Mouse (Mus musculus): ENCODE measurements around the gene Gramd1a. TPM values are rescaled to one million over a fixed set of nuclear protein-coding genes. Genes with fewer than 3 reads are reported as not detected.

Gene Gramd1a
- total and polyA plus RNA-seq, 2 experiments from 2014 or later, result 178 to 244 TPM

- no peak for DNase-seq
- Histone ChIP-seq H3K4me3 (ENCODE audit: low read depth, low read length) (no peak overlapping the region), H3K27me3 (ENCODE audit: insufficient read depth, low read length) (no peaks in the 10 kb centered on the region; the same call in 1 of the 2 replicates), H3K27ac (ENCODE audit: low read depth, low read length) (no peak overlapping the region), H3K4me2 (ENCODE audit: low read depth) (no peak overlapping the region), H3K9me3 (ENCODE audit: low read length) (no peaks in the 10 kb centered on the region), H3K9ac (no peak overlapping the region), H3K36me3 (ENCODE audit: insufficient read depth) (peaks cover 3% of the 10 kb centered on the region), H3K4me1 (ENCODE audit: insufficient read depth) (no peaks in the 10 kb centered on the region)
- WGBS, result 76% methylated on average over 3 of the region's 3 CpGs
- no peak for TF ChIP-seq CTCF (IDR thresholded peaks at IDR 0.05; ENCODE audit: low read depth)
- no peak for ATAC-seq
Measured at GRCm38 (mm10) chr7:31123697-31124096, 32.0 kb downstream of the Gramd1a start.

DNA sequence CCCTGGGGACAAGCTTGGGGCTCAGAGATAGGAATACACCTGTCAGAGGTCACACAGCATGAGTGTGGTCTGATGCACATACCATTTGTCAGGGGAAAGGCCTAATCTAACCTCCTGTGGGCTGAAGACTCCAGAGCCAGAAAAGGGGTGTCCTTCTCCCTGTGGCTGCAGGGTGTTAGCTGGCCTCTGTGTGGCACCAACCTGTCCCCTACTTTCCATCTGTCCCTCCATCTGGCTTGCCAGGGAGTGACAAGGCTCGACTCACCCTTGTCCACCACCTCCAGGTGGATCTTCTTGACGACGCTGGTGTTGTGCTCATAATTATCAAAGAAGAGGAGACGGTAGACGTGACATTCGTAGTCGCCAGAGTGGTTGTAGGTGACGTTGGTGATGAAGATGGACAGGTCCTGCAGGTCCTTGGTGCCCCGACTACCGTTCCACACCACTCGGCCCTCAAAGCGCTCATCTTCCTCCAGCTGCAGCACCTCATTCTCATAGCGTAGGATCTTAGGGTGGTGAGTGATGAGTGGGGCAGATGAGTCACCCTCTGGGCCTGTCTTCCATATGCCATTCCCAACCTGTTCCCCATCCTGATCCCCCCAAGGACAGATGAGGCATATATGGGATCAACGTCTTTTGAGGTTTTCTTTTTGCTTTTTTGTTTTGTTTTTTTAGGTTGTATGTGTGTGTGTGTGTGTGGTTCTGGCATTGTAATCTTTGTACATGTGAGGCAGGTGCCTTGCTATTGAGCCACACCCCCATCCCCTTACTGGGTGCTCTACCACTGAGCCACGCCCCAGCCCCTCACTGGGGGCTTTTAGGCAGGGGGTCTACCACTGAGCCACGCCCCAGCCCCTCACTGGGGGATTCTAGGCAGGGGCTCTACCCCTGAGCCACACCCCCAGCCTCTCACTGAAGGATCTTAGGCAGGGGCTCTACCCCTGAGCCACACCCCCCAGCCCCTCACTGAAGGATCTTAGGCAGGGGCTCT is 32.8 kb downstream of the Gramd1a start:
- no peak overlapping the region for H3K27ac ChIP-seq (ENCODE audit: low read depth, low read length)
- H3K9me3 ChIP-seq (ENCODE audit: low read length), result no peaks in the 10 kb centered on the region
- ATAC-seq (no peak), DNase-seq (no peak)
- H3K4me2 ChIP-seq (ENCODE audit: low read depth), result no peak overlapping the region
- 87% methylated on average over 16 of the region's 16 CpGs for WGBS
- TF ChIP-seq CTCF (IDR thresholded peaks at IDR 0.05; ENCODE audit: low read depth), result no peak
- H3K4me1 ChIP-seq (ENCODE audit: insufficient read depth), result no peaks in the 10 kb centered on the region
- H3K36me3 ChIP-seq (ENCODE audit: insufficient read depth), result no peaks in the 10 kb centered on the region
- H3K27me3 ChIP-seq (ENCODE audit: insufficient read depth, low read length), result no peaks in the 10 kb centered on the region; the same call in 1 of the 2 replicates
- H3K4me3 ChIP-seq (ENCODE audit: low read depth, low read length), result no peak overlapping the region
- H3K9ac ChIP-seq, result no peak overlapping the region

GRCm38 (mm10) chr7:31119556-31119955 is 36.1 kb downstream of the Gramd1a start:
- no peaks in the 10 kb centered on the region for H3K9me3 ChIP-seq (ENCODE audit: low read length)
- no peaks in the 10 kb centered on the region for H3K4me1 ChIP-seq (ENCODE audit: insufficient read depth)
- no peaks in the 10 kb centered on the region for H3K27me3 ChIP-seq (ENCODE audit: insufficient read depth, low read length)
- H3K9ac ChIP-seq, result no peak overlapping the region
- no peak overlapping the region for H3K4me3 ChIP-seq (ENCODE audit: low read depth, low read length)
- whole genome bisulfite sequencing, result 86% methylated on average over 5 of the region's 5 CpGs
- ATAC-seq, result no peak
- no peak overlapping the region for H3K27ac ChIP-seq (ENCODE audit: low read depth, low read length)
- no peak for DNase-seq
- H3K36me3 ChIP-seq (ENCODE audit: insufficient read depth), result no peaks in the 10 kb centered on the region
- no peak for TF ChIP-seq CTCF (IDR thresholded peaks at IDR 0.05; ENCODE audit: low read depth)
- H3K4me2 ChIP-seq (ENCODE audit: low read depth), result no peak overlapping the region

DNA sequence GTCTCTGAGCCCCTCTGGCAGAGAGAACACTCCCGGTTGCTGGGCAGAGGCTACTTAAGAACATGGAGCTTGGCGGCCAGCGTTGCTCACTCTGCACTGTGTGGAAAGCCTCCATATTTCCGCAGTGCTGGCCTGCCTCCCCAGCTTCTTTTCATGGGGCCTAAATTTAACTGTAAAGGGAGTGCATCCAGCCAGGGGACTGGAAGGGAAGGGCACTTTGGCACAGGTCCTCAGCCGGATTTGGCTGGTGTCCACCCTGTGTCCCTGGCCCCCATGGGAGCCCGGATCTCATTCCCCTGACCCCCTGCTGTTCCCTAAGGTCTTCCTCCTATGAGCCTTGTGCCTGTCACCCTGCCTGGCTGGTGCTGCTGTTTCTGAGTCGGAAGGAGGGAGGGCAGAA is 37.2 kb downstream of the Gramd1a start:
- ATAC-seq (0 out of 2 replicates have a peak, but pooled peaks have one; percentile 16), DNase-seq (no peak)
- H3K4me2 ChIP-seq (ENCODE audit: low read depth), result no peak overlapping the region
- no peaks in the 10 kb centered on the region for H3K27me3 ChIP-seq (ENCODE audit: insufficient read depth, low read length)
- H3K4me1 ChIP-seq (ENCODE audit: insufficient read depth), result no peaks in the 10 kb centered on the region
- H3K9ac ChIP-seq, result no peak overlapping the region
- H3K9me3 ChIP-seq (ENCODE audit: low read length), result no peaks in the 10 kb centered on the region
- no peak overlapping the region for H3K27ac ChIP-seq (ENCODE audit: low read depth, low read length)
- TF ChIP-seq CTCF (IDR thresholded peaks at IDR 0.05; ENCODE audit: low read depth), result no peak
- no peaks in the 10 kb centered on the region for H3K36me3 ChIP-seq (ENCODE audit: insufficient read depth)
- 61% methylated on average over 7 of the region's 7 CpGs for WGBS
- no peak overlapping the region for H3K4me3 ChIP-seq (ENCODE audit: low read depth, low read length)

GRCm38 (mm10) chr7:31117465-31117864 is 38.2 kb downstream of the Gramd1a start:
- no peak overlapping the region for H3K27ac ChIP-seq (ENCODE audit: low read depth, low read length)
- 84% methylated on average over 11 of the region's 11 CpGs for WGBS
- no peaks in the 10 kb centered on the region for H3K27me3 ChIP-seq (ENCODE audit: insufficient read depth, low read length)
- no peak for TF ChIP-seq CTCF (IDR thresholded peaks at IDR 0.05; ENCODE audit: low read depth)
- DNase-seq, result no peak
- no peak overlapping the region for H3K9ac ChIP-seq
- no peak for ATAC-seq
- no peaks in the 10 kb centered on the region for H3K36me3 ChIP-seq (ENCODE audit: insufficient read depth)
- H3K4me2 ChIP-seq (ENCODE audit: low read depth), result no peak overlapping the region
- H3K9me3 ChIP-seq (ENCODE audit: low read length), result no peaks in the 10 kb centered on the region
- H3K4me1 ChIP-seq (ENCODE audit: insufficient read depth), result no peaks in the 10 kb centered on the region
- no peak overlapping the region for H3K4me3 ChIP-seq (ENCODE audit: low read depth, low read length)

- Histone ChIP-seq H3K36me3 (ENCODE audit: insufficient read depth) (no peaks in the 10 kb centered on the region), H3K4me3 (ENCODE audit: low read depth, low read length) (no peak overlapping the region), H3K27ac (ENCODE audit: low read depth, low read length) (no peak overlapping the region), H3K27me3 (ENCODE audit: insufficient read depth, low read length) (no peaks in the 10 kb centered on the region), H3K4me1 (ENCODE audit: insufficient read depth) (no peaks in the 10 kb centered on the region), H3K9ac (no peak overlapping the region), H3K4me2 (ENCODE audit: low read depth) (no peak overlapping the region), H3K9me3 (ENCODE audit: low read length) (no peaks in the 10 kb centered on the region)
- no peak for TF ChIP-seq CTCF (IDR thresholded peaks at IDR 0.05; ENCODE audit: low read depth)
- 46% methylated on average over 15 of the region's 16 CpGs for WGBS
- DNase-seq (no peak), ATAC-seq (no peak)
Measured at GRCm38 (mm10) chr7:31116721-31117145, 39.0 kb downstream of the Gramd1a start.

DNA sequence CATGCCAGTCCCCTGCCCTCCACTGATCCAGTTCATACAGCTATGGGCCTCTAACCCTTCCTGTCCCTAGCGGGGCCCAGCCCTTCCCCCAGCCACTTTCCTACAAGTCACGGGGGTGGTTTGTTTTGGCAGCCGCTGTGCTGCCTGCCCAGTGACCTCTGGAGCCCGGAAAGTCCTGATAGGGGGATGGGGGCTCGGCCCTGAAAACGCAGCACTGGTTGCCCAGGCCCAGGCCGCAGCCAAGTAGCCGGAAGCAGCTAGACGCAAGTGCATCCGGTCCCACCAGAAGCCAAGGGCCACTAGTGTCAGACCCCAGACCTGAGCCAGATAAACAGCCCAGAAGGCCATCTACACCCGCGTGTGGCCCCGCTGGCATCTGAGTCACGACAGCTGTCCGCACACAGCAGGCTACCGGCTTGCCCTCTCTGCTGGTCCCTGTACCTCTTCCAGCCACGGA is 40.1 kb downstream of the Gramd1a start:
- H3K4me3 ChIP-seq (ENCODE audit: low read depth, low read length), result no peak overlapping the region
- H3K9me3 ChIP-seq (ENCODE audit: low read length), result no peaks in the 10 kb centered on the region
- H3K27me3 ChIP-seq (ENCODE audit: insufficient read depth, low read length), result no peaks in the 10 kb centered on the region
- DNase-seq (no peak), ATAC-seq (no peak)
- H3K4me2 ChIP-seq (ENCODE audit: low read depth), result no peak overlapping the region
- no peaks in the 10 kb centered on the region for H3K36me3 ChIP-seq (ENCODE audit: insufficient read depth)
- H3K4me1 ChIP-seq (ENCODE audit: insufficient read depth), result no peaks in the 10 kb centered on the region
- H3K27ac ChIP-seq (ENCODE audit: low read depth, low read length), result no peak overlapping the region
- TF ChIP-seq CTCF (IDR thresholded peaks at IDR 0.05; ENCODE audit: low read depth), result no peak
- WGBS, result 36% methylated on average over 17 of the region's 17 CpGs
- H3K9ac ChIP-seq, result no peak overlapping the region

Data from forebrain, postnatal 0 days (tissue).